Mouse (Mus musculus): Measurements from ENCODE around the gene Mettl15. TPM values are rescaled to one million over a fixed set of nuclear protein-coding genes. Genes with fewer than 3 reads are reported as not detected.

The Mettl15 gene
- total and polyA plus RNA-seq, 2 experiments from 2014 or later = 5.9 to 7.4 TPM

GRCm38 (mm10) chr2:109273098-109273497 lies 7.5 kb downstream of the Mettl15 start:
- H3K4me1 ChIP-seq (ENCODE audit: insufficient read depth, low read length) = no peaks in the 10 kb centered on the region
- 88% methylated on average over 1 of the region's 1 CpGs for WGBS
- H3K9me3 ChIP-seq (ENCODE audit: low read length) = no peaks in the 10 kb centered on the region
- no peak for TF ChIP-seq CTCF (IDR thresholded peaks at IDR 0.05)
- H3K27ac ChIP-seq (ENCODE audit: low read depth, low read length) = no peak overlapping the region
- no peak overlapping the region for H3K4me3 ChIP-seq (ENCODE audit: low read depth, low read length)
- H3K36me3 ChIP-seq (ENCODE audit: insufficient read depth, low read length) = no peaks in the 10 kb centered on the region
- no peak overlapping the region for H3K4me2 ChIP-seq (ENCODE audit: low read depth, low read length, poor library complexity, severe bottlenecking)
- ATAC-seq (ENCODE audit: low FRiP score) (no peak), DNase-seq (ENCODE audit: low spot score) (no peak)
- H3K9ac ChIP-seq (replicated peaks; ENCODE audit: low read length, poor library complexity, severe bottlenecking) = no peak overlapping the region
- H3K27me3 ChIP-seq (ENCODE audit: insufficient read depth, low read length) = no peaks in the 10 kb centered on the region

- no peak for DNase-seq (ENCODE audit: low spot score)
- Histone ChIP-seq H3K4me2 (ENCODE audit: low read depth, low read length, poor library complexity, severe bottlenecking) (no peak overlapping the region), H3K4me3 (ENCODE audit: low read depth, low read length) (no peak overlapping the region), H3K27ac (ENCODE audit: low read depth, low read length) (no peak overlapping the region), H3K9me3 (ENCODE audit: low read length) (no peaks in the 10 kb centered on the region), H3K36me3 (ENCODE audit: insufficient read depth, low read length) (no peaks in the 10 kb centered on the region), H3K9ac (replicated peaks; ENCODE audit: low read length, poor library complexity, severe bottlenecking) (no peak overlapping the region), H3K27me3 (ENCODE audit: insufficient read depth, low read length) (no peaks in the 10 kb centered on the region), H3K4me1 (ENCODE audit: insufficient read depth, low read length) (no peaks in the 10 kb centered on the region)
- no peak for ATAC-seq (ENCODE audit: low FRiP score)
- no peak for TF ChIP-seq CTCF (IDR thresholded peaks at IDR 0.05)
- WGBS = 94% methylated on average over 1 of the region's 1 CpGs
These were observed 17.8 kb downstream of the Mettl15 start for GRCm38 (mm10) chr2:109262779-109263178.

- H3K36me3 ChIP-seq (ENCODE audit: insufficient read depth, low read length) = no peaks in the 10 kb centered on the region
- ATAC-seq (ENCODE audit: low FRiP score) (no peak), DNase-seq (ENCODE audit: low spot score) (no peak)
These were observed 38.6 kb downstream of the Mettl15 start for GRCm38 (mm10) chr2:109241947-109242346.

GRCm38 (mm10) chr2:109235741-109236140 lies 44.8 kb downstream of the Mettl15 start:
- no peaks in the 10 kb centered on the region for H3K4me1 ChIP-seq (ENCODE audit: insufficient read depth, low read length)
- H3K36me3 ChIP-seq (ENCODE audit: insufficient read depth, low read length) = no peaks in the 10 kb centered on the region
- no peak overlapping the region for H3K4me2 ChIP-seq (ENCODE audit: low read depth, low read length, poor library complexity, severe bottlenecking)
- DNase-seq (ENCODE audit: low spot score) = no peak
- no peaks in the 10 kb centered on the region for H3K27me3 ChIP-seq (ENCODE audit: insufficient read depth, low read length)
- H3K27ac ChIP-seq (ENCODE audit: low read depth, low read length) = no peak overlapping the region
- ATAC-seq (ENCODE audit: low FRiP score) = no peak
- TF ChIP-seq CTCF (IDR thresholded peaks at IDR 0.05) = no peak
- no peak overlapping the region for H3K4me3 ChIP-seq (ENCODE audit: low read depth, low read length)
- no peak overlapping the region for H3K9ac ChIP-seq (replicated peaks; ENCODE audit: low read length, poor library complexity, severe bottlenecking)
- H3K9me3 ChIP-seq (ENCODE audit: low read length) = no peaks in the 10 kb centered on the region
- 93% methylated on average over 1 of the region's 1 CpGs for WGBS

More at GRCm38 (mm10) chr2:109241947-109242346, 38.6 kb downstream of the Mettl15 start:
- 62% methylated on average over 3 of the region's 3 CpGs for WGBS
- H3K4me1 ChIP-seq (ENCODE audit: insufficient read depth, low read length) = no peaks in the 10 kb centered on the region
- no peak overlapping the region for H3K4me3 ChIP-seq (ENCODE audit: low read depth, low read length)
- no peaks in the 10 kb centered on the region for H3K27me3 ChIP-seq (ENCODE audit: insufficient read depth, low read length)
- H3K4me2 ChIP-seq (ENCODE audit: low read depth, low read length, poor library complexity, severe bottlenecking) = no peak overlapping the region
- H3K9ac ChIP-seq (replicated peaks; ENCODE audit: low read length, poor library complexity, severe bottlenecking) = no peak overlapping the region
- H3K9me3 ChIP-seq (ENCODE audit: low read length) = no peaks in the 10 kb centered on the region
- TF ChIP-seq CTCF (IDR thresholded peaks at IDR 0.05) = no peak
- no peak overlapping the region for H3K27ac ChIP-seq (ENCODE audit: low read depth, low read length)

- H3K9ac ChIP-seq (replicated peaks; ENCODE audit: low read length, poor library complexity, severe bottlenecking) = no peak overlapping the region
- no peaks in the 10 kb centered on the region for H3K9me3 ChIP-seq (ENCODE audit: low read length)
- no peak overlapping the region for H3K4me3 ChIP-seq (ENCODE audit: low read depth, low read length)
- WGBS = 85% methylated on average over 4 of the region's 4 CpGs
- H3K4me2 ChIP-seq (ENCODE audit: low read depth, low read length, poor library complexity, severe bottlenecking) = no peak overlapping the region
- no peaks in the 10 kb centered on the region for H3K4me1 ChIP-seq (ENCODE audit: insufficient read depth, low read length)
- no peak for DNase-seq (ENCODE audit: low spot score)
- H3K27ac ChIP-seq (ENCODE audit: low read depth, low read length) = no peak overlapping the region
- TF ChIP-seq CTCF (IDR thresholded peaks at IDR 0.05) = no peak
- H3K36me3 ChIP-seq (ENCODE audit: insufficient read depth, low read length) = no peaks in the 10 kb centered on the region
- H3K27me3 ChIP-seq (ENCODE audit: insufficient read depth, low read length) = no peaks in the 10 kb centered on the region
- ATAC-seq (ENCODE audit: low FRiP score) = no peak
These were observed 46.7 kb downstream of the Mettl15 start for GRCm38 (mm10) chr2:109233876-109234275.

GRCm38 (mm10) chr2:109230443-109230842 lies 50.1 kb downstream of the Mettl15 start:
- TF ChIP-seq CTCF (IDR thresholded peaks at IDR 0.05) = no peak
- no peaks in the 10 kb centered on the region for H3K9me3 ChIP-seq (ENCODE audit: low read length)
- H3K9ac ChIP-seq (replicated peaks; ENCODE audit: low read length, poor library complexity, severe bottlenecking) = no peak overlapping the region
- no peak for ATAC-seq (ENCODE audit: low FRiP score)
- no peaks in the 10 kb centered on the region for H3K27me3 ChIP-seq (ENCODE audit: insufficient read depth, low read length)
- no peaks in the 10 kb centered on the region for H3K36me3 ChIP-seq (ENCODE audit: insufficient read depth, low read length)
- H3K27ac ChIP-seq (ENCODE audit: low read depth, low read length) = no peak overlapping the region
- DNase-seq (ENCODE audit: low spot score) = no peak
- no peaks in the 10 kb centered on the region for H3K4me1 ChIP-seq (ENCODE audit: insufficient read depth, low read length)
- H3K4me3 ChIP-seq (ENCODE audit: low read depth, low read length) = no peak overlapping the region
- no peak overlapping the region for H3K4me2 ChIP-seq (ENCODE audit: low read depth, low read length, poor library complexity, severe bottlenecking)
